Mouse (Mus musculus): ENCODE data around the gene Ficd.
"Not testable (repeated sequence)": the region's sequence is repeated elsewhere in the genome, so short reads cannot be mapped to it uniquely, and the experiment has no call there.

The Ficd gene

DNA sequence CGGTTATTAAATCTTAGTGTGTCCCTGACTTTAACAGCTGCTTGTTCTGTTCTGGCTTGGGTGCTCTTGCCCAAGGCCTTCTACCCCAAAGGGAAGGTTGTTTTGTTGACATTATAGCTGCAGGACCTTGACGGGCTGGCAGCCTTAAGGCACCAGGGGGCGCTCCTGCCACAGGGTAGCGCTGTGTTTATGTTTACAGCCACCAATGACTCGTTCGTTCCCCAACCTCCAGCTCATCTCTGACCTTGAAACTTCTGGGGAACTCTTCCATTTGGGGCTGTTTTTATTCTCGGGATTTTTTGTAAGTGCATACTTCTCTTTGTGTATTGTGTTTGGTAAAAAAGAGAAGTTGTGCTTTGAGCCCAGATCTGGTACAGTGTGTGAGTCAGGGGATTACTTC is 38.1 kb downstream of the Ficd start:
- DNase-seq (ENCODE audit: low spot score in 2 of 2), result peak; percentile 79 to 90

DNA sequence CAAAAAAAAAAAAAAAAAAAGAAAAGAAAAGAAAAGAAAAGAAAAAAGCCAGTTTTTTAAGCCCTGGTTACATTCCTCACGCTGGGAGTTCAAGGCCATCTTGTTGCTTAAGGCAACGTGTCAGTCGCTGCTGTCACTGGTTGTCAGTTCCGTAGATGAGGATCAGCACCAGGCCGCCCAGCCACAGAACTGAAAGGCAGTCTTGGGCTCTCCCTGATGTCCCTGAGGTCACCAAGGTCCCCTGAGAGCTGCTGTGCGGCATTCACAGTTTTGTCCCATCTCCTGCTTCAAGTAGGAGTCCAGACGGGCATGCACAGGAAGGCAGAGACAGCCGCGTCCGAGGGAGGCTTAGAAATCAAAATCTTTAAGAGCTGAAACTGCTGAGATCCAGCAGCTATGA is 40.0 kb downstream of the Ficd start:
- no peak for DNase-seq (ENCODE audit: low spot score in 2 of 2)

DNA sequence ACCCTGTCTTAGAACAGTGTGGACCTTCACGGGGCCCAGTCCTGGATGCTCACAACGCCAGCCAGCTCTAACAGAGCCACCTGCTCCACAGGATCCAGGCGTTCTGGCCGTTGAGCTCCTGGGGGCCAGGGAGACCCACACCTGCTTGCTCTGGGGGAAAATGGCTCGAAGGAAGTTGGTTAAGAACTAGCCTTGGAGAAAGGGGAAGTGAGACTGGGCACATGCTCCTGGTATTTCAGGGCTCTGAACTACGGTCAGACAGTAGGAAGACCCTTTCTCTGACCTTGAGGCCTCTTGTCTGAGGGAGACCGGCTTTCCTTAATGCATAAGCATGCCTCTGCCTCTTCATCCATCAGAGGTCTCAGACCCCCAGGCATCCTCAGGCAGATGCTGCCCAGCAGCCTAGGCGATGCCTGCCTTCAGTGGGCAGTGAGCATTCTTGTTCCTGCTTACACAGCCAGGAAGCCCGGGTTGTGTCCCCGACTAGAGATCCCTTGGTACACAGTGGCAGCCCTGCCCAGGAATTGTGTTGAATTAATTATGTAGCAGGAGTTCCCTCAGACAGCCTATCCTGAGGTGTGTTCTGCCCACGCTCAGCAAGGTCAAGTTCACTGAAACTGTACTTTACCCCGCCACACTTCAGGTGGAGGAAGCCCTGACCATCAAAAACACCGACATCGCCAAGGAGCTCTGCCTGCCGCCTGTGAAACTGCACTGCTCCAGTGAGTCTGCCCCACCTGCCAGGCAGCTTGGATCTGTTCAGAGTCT is 40.7 kb downstream of the Ficd start:
- DNase-seq (ENCODE audit: low spot score in 2 of 2), result no peak

DNA sequence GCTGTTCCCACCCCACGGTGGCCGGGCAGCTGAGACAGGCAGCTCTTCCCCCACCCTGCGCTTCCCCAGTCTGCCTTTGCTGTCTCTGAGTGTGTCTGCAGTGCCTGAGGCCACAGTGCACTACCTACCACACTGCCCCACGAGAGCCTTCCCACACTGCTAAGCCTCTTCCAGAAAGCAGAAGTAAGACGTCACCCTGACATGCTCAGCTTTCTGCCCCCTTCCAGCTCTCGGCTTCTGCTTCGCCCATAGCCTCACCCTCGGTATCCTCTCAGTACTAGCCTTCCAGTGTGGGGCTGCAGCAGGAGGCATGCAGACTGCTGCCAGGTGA is 41.3 kb downstream of the Ficd start:
- DNase-seq (ENCODE audit: low spot score in 2 of 2), result no peak

DNA sequence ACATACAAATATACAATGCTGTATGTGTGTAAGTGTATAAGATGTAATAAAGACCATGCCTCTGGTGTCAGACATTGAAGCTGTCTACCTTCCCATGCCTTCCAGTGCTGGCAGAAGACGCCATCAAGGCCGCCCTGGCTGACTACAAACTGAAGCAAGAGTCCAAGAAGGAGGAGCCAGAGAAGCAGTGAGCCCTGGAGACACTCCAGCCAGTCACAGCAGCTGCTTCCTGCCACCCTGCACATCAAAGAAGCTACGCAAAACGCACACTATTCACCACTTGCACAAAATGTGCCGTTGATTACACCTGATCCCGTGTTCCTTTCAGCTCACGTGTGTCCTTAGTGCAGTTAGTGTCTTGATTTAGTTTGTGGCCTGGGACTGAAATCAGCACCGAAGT is 42.1 kb downstream of the Ficd start:
- not testable (repeated sequence) for DNase-seq (ENCODE audit: low spot score in 2 of 2)

GRCm38 (mm10) chr5:113779569-113779968 is 44.0 kb downstream of the Ficd start:
- no peak for DNase-seq (ENCODE audit: low spot score in 2 of 2)

- DNase-seq (ENCODE audit: low spot score in 2 of 2), result no peak
These were observed 44.6 kb downstream of the Ficd start for GRCm38 (mm10) chr5:113780082-113780752.

DNA sequence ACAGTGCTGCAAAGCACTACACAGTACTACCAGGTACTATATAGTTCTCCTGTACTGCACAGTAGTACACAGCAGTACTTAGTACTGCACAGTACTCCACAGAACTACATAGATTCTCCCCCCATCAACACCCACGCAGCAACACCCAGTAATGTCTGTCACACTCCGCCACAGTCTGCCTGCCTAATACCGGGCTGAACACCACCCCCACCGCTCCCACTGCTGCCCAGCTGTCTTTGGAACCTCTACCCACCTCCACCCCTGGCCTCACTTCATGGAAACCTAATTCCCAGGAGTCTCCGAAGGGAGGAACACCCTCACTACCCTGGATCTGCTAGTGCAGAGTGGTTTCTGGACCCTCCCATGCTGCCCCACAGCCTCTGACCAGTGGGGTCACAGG is 45.2 kb downstream of the Ficd start:
- no peak for DNase-seq (ENCODE audit: low spot score in 2 of 2)

GRCm38 (mm10) chr5:113781254-113781653 is 45.7 kb downstream of the Ficd start:
- DNase-seq (ENCODE audit: low spot score in 2 of 2), result no peak

- DNase-seq (ENCODE audit: low spot score in 2 of 2), result no peak
These were observed 46.3 kb downstream of the Ficd start for GRCm38 (mm10) chr5:113781875-113782274.

GRCm38 (mm10) chr5:113782624-113783023 is 47.0 kb downstream of the Ficd start:
- DNase-seq (ENCODE audit: low spot score in 2 of 2), result no peak

DNA sequence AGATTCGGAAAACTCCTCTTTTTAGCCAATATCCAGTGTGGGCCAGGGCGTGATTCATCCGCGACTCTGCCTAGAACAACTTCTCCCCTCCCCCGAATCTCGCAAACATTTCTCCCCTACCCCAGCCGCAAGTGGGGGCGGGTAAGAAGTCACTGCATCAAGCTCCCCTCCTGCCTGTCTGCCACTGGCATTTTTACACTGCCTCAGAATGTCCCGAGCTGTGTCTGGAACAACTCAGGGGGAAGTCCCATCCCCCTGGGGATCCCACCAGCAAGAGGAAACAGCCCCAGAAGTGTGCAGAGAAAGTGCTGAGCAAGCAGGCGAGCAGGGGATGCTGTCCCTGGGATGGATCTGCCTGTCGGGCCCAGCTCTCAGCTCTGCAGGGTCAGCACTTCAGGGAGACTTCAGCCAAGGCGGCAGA is 48.0 kb downstream of the Ficd start:
- DNase-seq (ENCODE audit: low spot score in 2 of 2), result no peak

GRCm38 (mm10) chr5:113784104-113784503 is 48.5 kb downstream of the Ficd start:
- not testable (repeated sequence) for DNase-seq (ENCODE audit: low spot score in 2 of 2)

DNA sequence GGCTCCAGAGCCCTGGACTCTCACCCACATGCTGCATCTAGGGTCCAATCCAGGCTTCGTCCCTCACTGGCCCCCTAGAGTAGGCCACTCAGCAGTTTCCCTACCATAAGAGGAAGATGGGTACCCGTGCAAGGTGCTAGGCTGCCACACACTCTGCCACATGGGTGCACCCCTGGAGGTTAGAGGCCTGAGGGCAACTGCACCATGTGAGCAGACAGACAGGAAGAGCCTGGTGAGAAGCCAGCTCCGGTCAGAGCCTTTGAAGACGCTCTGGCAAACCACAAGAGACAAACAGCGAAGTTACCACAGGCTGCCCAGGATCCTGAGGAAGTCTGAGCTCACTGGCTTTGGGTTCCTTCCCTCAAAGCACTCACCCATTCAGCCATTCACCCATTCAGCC is 51.4 kb downstream of the Ficd start:
- no peak for DNase-seq (ENCODE audit: low spot score in 2 of 2)

DNA sequence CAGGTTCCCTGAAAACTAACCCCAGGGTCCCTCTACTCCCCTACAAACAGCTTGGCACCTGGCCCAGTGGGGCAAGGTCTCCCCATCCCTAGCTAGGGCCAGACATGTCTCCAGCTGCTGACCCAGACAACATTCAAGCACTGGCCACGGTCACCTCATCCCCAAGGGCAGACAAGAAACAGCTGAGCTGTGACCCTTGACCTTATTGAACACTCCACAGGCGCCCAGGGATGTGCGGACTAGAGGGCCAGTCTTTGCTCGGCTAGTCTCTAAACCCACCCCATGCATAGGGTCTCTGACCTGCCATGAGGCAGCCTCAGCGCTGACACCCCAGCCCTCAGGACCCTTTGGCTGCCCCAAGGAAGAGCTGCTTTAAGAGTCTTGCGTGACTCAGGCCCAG is 53.0 kb downstream of the Ficd start:
- no peak for DNase-seq (ENCODE audit: low spot score in 2 of 2)

DNA sequence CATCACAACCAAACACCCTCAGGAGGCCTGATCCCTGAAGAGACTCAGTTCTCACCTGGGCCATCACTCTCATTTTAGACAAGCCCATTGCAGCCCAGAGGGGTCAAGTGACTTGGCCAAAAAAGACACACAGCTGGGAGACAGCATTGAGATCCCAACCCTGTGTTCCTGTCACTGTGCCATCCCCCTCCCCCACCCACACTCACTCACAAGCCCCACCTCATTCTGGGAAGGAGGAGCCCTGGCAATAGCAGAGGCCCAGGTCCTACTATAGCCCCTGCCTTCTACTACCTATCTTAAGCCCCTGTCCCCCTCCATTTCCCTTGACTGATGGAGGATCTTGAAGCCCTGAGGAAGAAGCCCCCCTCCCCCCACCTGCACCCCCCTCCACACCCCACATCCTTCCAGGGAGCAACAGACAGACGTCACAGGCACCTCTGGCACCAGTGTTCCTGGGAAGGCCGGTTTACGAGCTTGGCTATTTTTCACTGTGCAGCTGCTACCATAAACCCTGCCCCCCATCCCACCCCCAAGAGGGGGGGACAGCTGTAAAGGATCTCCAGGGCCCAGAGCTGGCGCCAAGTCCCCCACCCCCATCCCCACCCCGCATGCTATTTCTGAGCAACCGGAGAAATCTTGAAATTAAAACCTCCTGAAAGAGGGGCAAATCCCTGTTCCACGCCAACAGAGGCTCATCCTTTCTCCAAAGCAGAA is 53.6 kb downstream of the Ficd start:
- DNase-seq (ENCODE audit: low spot score in 2 of 2), result no peak
